Mouse (Mus musculus): ENCODE data around the gene Bpifa5. TPM values are rescaled to one million over a fixed set of nuclear protein-coding genes. Genes with fewer than 3 reads are reported as not detected.
"Not testable (repeated sequence)": the region's sequence is repeated elsewhere in the genome, so short reads cannot be mapped to it uniquely, and the experiment has no call there.

Gene Bpifa5
- polyA plus RNA-seq, 2 experiments = not detected

DNA sequence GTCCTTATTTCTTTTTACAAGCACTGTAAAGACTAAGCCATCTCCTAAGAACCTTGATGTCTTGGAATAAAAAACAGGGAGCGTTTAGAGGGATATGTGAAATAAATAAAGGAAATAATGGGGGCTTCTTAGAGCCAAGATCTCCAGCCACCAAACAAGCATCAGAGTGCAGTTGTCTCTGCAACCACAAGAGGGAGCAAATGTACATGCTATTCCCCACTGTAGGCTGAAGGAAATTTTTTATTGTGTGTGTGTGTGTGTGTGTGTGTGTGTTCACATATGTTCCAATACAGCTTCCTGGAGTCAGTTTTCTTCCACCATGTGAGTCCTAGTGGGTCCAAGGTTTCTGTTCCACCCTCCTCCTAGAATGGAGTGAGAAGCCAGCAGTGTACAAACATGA lies 10.9 kb downstream of the Bpifa5 start:
- peaks cover 0 to 2% of the 10 kb centered on the region in 2 experiments; a peak in 1 of 4 replicates for H3K4me1 ChIP-seq (replicated peaks; ENCODE audit: control insufficient read depth in 2 of 2, insufficient read depth in 2 of 2, low read length in 1 of 2)
- no peak for DNase-seq (ENCODE audit: low read depth in 3 of 3, low spot score in 3 of 3)
- TF ChIP-seq EP300 (IDR thresholded peaks at IDR 0.05; ENCODE audit: low read depth) = no peak
- TF ChIP-seq CTCF (IDR thresholded peaks at IDR 0.05; ENCODE audit: low read depth) = peak; percentile 72
- no peaks in the 10 kb centered on the region for H3K36me3 ChIP-seq (replicated peaks; ENCODE audit: control insufficient read depth, insufficient read depth, low read depth)
- no peak overlapping the region for H3K4me2 ChIP-seq (ENCODE audit: low read depth)
- H3K4me3 ChIP-seq (ENCODE audit: insufficient read depth in 1 of 2, low read depth in 2 of 2, low read length in 2 of 2) = no peak overlapping the region
- no peaks in the 10 kb centered on the region for H3K9me3 ChIP-seq (ENCODE audit: control insufficient read depth, low read length)
- WGBS (ENCODE audit: insufficient replicate concordance) = 24% methylated on average over 1 of the region's 1 CpGs
- no peak for ATAC-seq (ENCODE audit: insufficient read depth)
- H3K27ac ChIP-seq = no peak overlapping the region
- H3K27me3 ChIP-seq (ENCODE audit: control insufficient read depth, insufficient read depth, low read length) = no peaks in the 10 kb centered on the region
- H3K9ac ChIP-seq (replicated peaks) = no peak overlapping the region

DNA sequence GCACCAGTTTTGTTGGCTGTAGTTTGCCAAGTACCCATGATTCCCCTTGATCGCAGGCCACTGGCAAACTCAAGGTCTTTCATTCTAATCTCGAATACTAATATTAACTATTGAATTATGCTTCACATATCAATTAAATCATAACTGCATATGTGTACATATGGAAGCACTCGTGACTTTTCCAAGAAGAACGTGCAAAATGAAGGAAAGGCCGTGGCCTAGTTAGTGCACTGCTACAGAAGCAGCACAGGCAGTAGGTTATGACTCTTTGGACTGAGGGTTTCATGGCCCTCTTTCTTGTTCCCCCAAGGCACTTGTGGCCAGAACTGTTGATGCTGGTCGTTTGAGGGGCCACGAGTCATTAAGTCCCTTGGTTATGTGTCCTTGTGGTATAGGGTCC lies 19.5 kb downstream of the Bpifa5 start:
- not testable (repeated sequence) for ATAC-seq (ENCODE audit: insufficient read depth); DNase-seq (ENCODE audit: low read depth in 3 of 3, low spot score in 3 of 3); H3K9ac ChIP-seq (replicated peaks); H3K4me1 ChIP-seq (replicated peaks; ENCODE audit: control insufficient read depth in 2 of 2, insufficient read depth in 2 of 2, low read length in 1 of 2); H3K4me2 ChIP-seq (ENCODE audit: low read depth); H3K27ac ChIP-seq; H3K9me3 ChIP-seq (ENCODE audit: control insufficient read depth, low read length); H3K4me3 ChIP-seq (ENCODE audit: insufficient read depth in 1 of 2, low read depth in 2 of 2, low read length in 2 of 2); H3K27me3 ChIP-seq (ENCODE audit: control insufficient read depth, insufficient read depth, low read length); H3K36me3 ChIP-seq (replicated peaks; ENCODE audit: control insufficient read depth, insufficient read depth, low read depth)
- WGBS (ENCODE audit: insufficient replicate concordance) = 54% methylated on average over 7 of the region's 7 CpGs

DNA sequence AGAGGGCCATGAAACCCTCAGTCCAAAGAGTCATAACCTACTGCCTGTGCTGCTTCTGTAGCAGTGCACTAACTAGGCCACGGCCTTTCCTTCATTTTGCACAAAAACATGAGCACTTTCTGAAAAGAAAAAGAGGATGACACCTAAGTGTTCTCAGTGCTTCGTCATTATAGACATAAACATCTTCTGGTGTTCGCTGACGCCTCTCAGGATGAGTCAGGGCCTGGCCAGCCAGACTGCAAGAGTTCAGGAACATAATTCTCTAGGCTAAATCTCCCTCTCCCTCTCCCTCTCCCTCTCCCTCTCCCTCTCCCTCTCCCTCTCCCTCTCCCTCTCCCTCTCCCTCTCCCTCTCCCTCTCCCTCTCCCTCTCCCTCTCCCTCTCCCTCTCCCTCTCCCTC lies 20.7 kb downstream of the Bpifa5 start:
- not testable (repeated sequence) for ATAC-seq (ENCODE audit: insufficient read depth)

DNA sequence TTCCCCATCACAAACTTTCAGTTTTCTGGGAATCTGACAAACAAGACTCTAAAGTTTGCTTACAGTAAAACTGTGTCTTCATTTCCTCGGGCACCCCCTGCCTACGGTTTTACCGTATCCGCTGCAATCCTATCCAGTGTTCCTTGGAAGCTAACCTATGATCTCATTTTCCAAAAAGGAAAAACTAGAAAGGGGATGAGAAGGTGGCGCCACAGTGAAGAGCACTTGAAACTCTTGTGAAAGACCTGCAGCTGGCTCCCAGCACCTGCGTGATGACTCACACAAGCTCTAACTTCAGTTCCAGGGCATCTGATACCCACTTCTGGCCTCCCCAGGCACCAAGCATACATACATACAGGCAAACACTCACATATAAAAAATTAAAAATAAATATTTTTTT lies 22.9 kb downstream of the Bpifa5 start:
- H3K9ac ChIP-seq (replicated peaks) = no peak overlapping the region
- no peak overlapping the region for H3K4me2 ChIP-seq (ENCODE audit: low read depth)
- no peaks in the 10 kb centered on the region for H3K4me1 ChIP-seq (replicated peaks; ENCODE audit: control insufficient read depth in 2 of 2, insufficient read depth in 2 of 2, low read length in 1 of 2)
- H3K27me3 ChIP-seq (ENCODE audit: control insufficient read depth, insufficient read depth, low read length) = no peaks in the 10 kb centered on the region
- no peaks in the 10 kb centered on the region for H3K36me3 ChIP-seq (replicated peaks; ENCODE audit: control insufficient read depth, insufficient read depth, low read depth)
- no peak for ATAC-seq (ENCODE audit: insufficient read depth)
- TF ChIP-seq CTCF (IDR thresholded peaks at IDR 0.05; ENCODE audit: low read depth) = no peak
- no peak for TF ChIP-seq EP300 (IDR thresholded peaks at IDR 0.05; ENCODE audit: low read depth)
- H3K9me3 ChIP-seq (ENCODE audit: control insufficient read depth, low read length) = no peaks in the 10 kb centered on the region
- no peak overlapping the region for H3K4me3 ChIP-seq (ENCODE audit: insufficient read depth in 1 of 2, low read depth in 2 of 2, low read length in 2 of 2)
- no peak for DNase-seq (ENCODE audit: low read depth in 3 of 3, low spot score in 3 of 3)
- WGBS (ENCODE audit: insufficient replicate concordance) = 77% methylated on average over 6 of the region's 6 CpGs
- no peak overlapping the region for H3K27ac ChIP-seq

More for the DNA sequence above, 20.7 kb downstream of the Bpifa5 start:
- H3K27ac ChIP-seq; DNase-seq (ENCODE audit: low read depth in 3 of 3, low spot score in 3 of 3); H3K9me3 ChIP-seq (ENCODE audit: control insufficient read depth, low read length); H3K4me1 ChIP-seq (replicated peaks; ENCODE audit: control insufficient read depth in 2 of 2, insufficient read depth in 2 of 2, low read length in 1 of 2); H3K4me2 ChIP-seq (ENCODE audit: low read depth); H3K4me3 ChIP-seq (ENCODE audit: insufficient read depth in 1 of 2, low read depth in 2 of 2, low read length in 2 of 2); H3K36me3 ChIP-seq (replicated peaks; ENCODE audit: control insufficient read depth, insufficient read depth, low read depth); H3K27me3 ChIP-seq (ENCODE audit: control insufficient read depth, insufficient read depth, low read length); H3K9ac ChIP-seq (replicated peaks): not testable (repeated sequence)
- 48% methylated on average over 4 of the region's 4 CpGs for WGBS (ENCODE audit: insufficient replicate concordance)

DNA sequence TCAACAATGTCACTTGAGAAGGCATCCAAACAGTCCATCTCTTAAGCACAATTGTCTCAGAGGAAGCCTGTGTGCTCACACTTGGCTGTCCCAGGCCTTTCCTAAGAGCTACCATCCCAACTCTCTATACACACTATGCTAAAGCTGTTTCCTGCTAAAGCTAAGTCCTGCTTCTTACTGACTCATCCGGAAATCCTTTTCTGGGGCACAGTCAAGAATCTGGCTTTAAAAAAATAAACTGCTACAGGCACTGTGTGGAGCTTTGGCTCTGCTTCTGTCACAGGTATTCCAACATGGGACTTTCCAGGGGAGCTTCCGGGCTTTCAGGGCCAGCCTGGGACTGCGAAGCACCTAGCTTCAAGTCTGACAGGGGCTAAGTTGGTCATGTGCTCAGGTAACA lies 23.3 kb downstream of the Bpifa5 start:
- no peak overlapping the region for H3K27ac ChIP-seq
- no peaks in the 10 kb centered on the region for H3K36me3 ChIP-seq (replicated peaks; ENCODE audit: control insufficient read depth, insufficient read depth, low read depth)
- no peaks in the 10 kb centered on the region for H3K4me1 ChIP-seq (replicated peaks; ENCODE audit: control insufficient read depth in 2 of 2, insufficient read depth in 2 of 2, low read length in 1 of 2)
- no peaks in the 10 kb centered on the region for H3K9me3 ChIP-seq (ENCODE audit: control insufficient read depth, low read length)
- H3K4me3 ChIP-seq (ENCODE audit: insufficient read depth in 1 of 2, low read depth in 2 of 2, low read length in 2 of 2) = no peak overlapping the region
- no peak overlapping the region for H3K9ac ChIP-seq (replicated peaks)
- TF ChIP-seq CTCF (IDR thresholded peaks at IDR 0.05; ENCODE audit: low read depth) = no peak
- TF ChIP-seq EP300 (IDR thresholded peaks at IDR 0.05; ENCODE audit: low read depth) = no peak
- no peaks in the 10 kb centered on the region for H3K27me3 ChIP-seq (ENCODE audit: control insufficient read depth, insufficient read depth, low read length)
- ATAC-seq (ENCODE audit: insufficient read depth) (no peak), DNase-seq (ENCODE audit: low read depth in 3 of 3, low spot score in 3 of 3) (no peak)
- WGBS (ENCODE audit: insufficient replicate concordance) = 56% methylated on average over 3 of the region's 3 CpGs
- H3K4me2 ChIP-seq (ENCODE audit: low read depth) = no peak overlapping the region

DNA sequence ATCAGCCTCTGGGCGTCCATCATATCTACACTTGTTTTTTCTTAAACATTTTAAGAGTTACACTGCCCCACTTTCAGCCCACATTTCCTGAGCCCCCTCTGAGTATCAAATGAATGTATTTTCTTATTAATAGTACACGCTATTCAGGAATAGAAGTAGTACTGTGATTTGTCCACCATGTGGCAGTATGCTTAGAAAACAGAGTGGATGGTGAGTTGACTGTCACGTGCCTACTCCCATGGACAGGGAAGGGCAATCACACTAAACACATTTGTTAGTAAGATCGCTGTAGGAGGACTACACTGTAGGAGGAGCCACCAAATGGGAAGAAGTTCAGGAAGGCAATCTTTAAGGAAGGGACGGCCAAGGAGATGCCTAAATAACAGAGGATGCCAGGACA lies 25.1 kb downstream of the Bpifa5 start:
- no peak for DNase-seq (ENCODE audit: low read depth in 3 of 3, low spot score in 3 of 3)
- no peak for TF ChIP-seq EP300 (IDR thresholded peaks at IDR 0.05; ENCODE audit: low read depth)
- TF ChIP-seq CTCF (IDR thresholded peaks at IDR 0.05; ENCODE audit: low read depth) = peak; percentile 24
- Histone ChIP-seq H3K9ac (replicated peaks) (no peak overlapping the region), H3K9me3 (ENCODE audit: control insufficient read depth, low read length) (no peaks in the 10 kb centered on the region), H3K4me3 (ENCODE audit: insufficient read depth in 1 of 2, low read depth in 2 of 2, low read length in 2 of 2) (no peak overlapping the region), H3K36me3 (replicated peaks; ENCODE audit: control insufficient read depth, insufficient read depth, low read depth) (no peaks in the 10 kb centered on the region), H3K4me1 (replicated peaks; ENCODE audit: control insufficient read depth in 2 of 2, insufficient read depth in 2 of 2, low read length in 1 of 2) (no peaks in the 10 kb centered on the region), H3K27me3 (ENCODE audit: control insufficient read depth, insufficient read depth, low read length) (no peaks in the 10 kb centered on the region), H3K4me2 (ENCODE audit: low read depth) (no peak overlapping the region), H3K27ac (no peak overlapping the region)
- 27% methylated on average over 5 of the region's 5 CpGs for WGBS (ENCODE audit: insufficient replicate concordance)
- no peak for ATAC-seq (ENCODE audit: insufficient read depth)

All from liver, embryonic 14.5 days (tissue).